Mouse (Mus musculus) urinary bladder, postnatal 36 days (tissue): ENCODE results near the gene Rad51b.

Experiments used
- DNase-seq, 2 experiments: peaks; one replicate each; pipeline ENCODE4 v3.0.0; 2022; ENCODE audit warnings: low spot score in 2 of 2, mixed read lengths in 1 of 2

The Rad51b gene

DNA sequence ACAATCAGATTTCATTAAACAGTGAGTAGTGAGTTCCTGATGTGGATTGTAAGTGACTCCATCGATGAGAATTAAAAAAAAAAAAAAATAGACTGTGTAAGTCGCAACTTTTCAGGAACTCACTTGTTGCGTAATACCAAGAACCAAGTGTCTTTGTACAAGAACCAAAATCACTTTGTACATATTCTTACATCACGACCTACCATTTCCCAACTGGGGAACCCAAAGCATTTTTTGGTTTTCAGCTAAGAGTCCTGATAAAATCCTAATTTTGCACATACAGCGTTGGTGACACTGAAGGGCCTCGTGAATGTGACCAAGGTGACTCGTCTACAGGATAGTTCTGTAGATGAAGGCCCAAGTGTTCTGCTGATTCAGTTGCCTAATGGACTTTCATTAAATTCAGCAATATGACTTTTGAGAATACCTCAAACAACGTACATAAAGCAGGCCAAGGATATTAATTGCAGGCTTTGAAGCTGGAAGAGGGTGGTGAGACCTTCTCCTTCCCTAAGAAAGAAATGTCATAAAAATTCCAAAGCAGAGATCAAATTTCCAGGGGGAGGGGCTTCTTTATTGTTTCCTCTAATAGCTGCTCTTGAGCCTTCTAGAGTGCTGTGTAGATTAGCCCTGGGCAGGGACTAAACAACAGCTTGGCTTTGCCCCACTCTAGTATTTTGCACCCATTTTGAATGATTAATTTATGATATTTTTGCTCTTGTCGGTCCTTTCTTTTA, 316.9 kb downstream of the Rad51b start:
- no peak for DNase-seq

DNA sequence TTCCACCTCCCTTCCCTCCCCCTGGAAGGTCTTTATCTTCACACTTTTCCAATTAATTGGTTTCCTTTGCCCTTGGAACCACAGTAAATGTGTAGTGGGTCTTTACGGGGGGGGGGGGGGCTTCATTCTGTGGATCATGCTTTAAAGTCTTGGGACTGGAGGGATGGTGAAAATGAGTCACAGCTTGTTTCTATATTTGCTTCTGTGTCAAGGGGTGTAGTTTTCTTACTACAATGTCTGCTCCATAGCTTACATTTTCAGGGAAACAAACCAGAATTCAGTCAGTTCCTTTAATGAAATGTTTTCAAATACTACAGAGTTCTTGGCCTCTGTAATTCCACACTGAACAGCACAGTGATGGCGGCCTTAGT, 317.5 kb downstream of the Rad51b start:
- DNase-seq = no peak

DNA sequence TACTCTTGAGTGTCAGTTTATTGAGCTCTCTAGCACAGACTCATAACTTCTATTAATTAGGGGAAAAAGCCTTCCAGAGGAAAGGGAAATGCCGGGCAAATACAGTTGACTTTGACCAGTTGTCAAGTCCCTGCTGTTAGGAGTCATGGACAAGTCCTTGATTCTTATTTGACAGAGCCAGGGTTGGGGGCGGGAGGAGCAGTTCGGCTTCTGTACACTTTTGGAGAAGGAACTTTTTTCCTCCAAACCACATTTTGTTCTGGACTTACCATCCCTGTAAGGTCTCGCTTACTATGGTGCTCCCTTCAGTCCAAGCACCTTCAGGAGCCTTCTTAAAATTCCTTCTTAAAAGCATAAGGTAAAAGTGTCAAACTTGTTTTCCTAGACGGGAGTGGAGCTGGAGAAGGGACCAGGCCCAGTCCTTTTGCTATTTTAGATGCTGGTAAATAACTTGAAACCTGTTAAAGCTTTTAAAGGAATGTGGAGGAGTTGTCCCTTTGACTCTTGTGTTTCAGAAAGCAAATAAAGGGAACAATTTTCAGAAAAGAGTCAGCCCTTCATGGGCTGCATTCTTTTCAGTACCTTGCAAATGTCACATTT, 318.7 kb downstream of the Rad51b start:
- DNase-seq = no peak

DNA sequence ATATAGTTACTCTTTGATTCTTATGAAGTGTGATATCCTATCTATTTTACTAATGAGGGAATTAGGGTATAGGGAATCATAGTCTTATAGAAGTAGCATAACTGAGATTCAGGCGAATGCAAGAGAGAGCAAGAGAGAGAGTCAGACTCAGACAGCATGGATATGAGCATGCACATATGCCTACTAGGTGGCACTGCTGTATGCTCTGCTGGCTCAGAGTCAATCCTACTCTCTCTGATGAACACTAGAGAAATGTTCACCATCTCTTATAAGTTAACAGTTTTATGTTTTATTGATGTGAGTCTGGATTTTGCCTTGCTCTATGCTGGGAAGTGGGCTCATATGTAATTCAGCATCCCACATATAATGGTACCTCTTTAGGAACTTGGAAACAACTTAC, 321.9 kb downstream of the Rad51b start:
- DNase-seq = no peak

DNA sequence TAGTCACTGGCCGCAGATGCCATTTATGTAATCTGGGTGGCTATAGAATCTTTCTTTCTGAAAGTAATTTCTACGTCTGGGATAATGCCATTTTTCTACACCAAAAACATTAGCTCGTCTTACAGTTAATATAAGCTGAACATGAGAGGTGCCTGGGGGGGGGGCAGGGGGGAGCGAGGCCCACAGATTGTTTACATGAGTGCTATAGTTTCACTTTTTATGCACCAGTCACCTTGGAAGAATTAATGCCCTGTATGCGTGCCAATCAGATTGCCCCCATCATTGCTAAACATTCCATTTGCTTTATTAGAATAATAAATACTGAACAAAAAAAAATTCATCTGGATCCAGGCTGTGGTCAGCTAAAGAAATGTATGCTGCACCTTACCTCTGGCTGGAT, 323.6 kb downstream of the Rad51b start:
- DNase-seq = no peak

DNA sequence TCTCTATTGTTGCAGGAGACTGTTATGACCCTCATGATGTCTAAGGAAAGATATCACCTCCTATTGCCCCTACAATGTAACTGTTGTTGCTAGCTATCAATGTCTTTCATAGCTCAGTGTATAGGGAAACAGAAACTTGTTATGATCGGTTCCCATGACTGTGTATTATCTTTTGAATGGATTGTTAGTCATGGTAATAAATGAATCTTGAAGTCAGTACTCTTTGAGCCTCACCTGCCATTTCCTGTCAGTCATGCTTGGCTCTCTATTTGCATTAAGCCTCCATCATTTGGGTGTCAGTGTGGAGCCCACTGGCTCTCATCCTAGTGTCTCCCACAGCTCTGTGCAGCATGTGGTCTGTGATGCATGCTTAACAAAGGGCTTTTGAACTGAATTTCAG, 326.2 kb downstream of the Rad51b start:
- no peak for DNase-seq

GRCm38 (mm10) chr12:79625699-79626554, 328.8 kb downstream of the Rad51b start:
- DNase-seq = no peak

DNA sequence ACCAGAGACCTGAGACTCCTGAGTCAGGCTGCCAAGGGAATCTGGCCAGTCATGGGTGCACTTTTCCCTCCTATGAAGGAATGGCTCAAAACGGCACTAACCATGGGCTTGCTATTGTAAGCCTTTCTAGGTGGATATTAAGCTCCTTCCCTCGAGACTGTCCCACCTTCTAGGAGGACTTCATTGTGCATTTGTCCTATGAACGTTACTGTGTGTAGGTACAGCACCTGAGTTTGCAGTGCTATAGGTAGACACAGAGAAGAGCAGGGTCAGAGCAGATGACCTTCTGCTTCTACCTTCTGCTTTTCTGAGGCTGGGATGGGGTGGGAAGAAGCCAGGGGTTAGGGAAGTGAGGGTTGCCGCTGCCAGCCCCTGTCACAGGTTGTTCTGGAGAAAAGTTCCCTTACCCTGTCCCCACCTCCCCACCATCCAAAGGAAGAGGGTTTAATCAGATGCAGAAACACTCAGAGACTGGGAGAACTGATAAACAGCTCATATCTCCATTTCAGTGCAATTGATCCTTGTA, 329.5 kb downstream of the Rad51b start:
- DNase-seq = no peak

GRCm38 (mm10) chr12:79627351-79628120, 330.5 kb downstream of the Rad51b start:
- DNase-seq = no peak

- DNase-seq = no peak
These were observed 331.2 kb downstream of the Rad51b start for GRCm38 (mm10) chr12:79628121-79628774.

DNA sequence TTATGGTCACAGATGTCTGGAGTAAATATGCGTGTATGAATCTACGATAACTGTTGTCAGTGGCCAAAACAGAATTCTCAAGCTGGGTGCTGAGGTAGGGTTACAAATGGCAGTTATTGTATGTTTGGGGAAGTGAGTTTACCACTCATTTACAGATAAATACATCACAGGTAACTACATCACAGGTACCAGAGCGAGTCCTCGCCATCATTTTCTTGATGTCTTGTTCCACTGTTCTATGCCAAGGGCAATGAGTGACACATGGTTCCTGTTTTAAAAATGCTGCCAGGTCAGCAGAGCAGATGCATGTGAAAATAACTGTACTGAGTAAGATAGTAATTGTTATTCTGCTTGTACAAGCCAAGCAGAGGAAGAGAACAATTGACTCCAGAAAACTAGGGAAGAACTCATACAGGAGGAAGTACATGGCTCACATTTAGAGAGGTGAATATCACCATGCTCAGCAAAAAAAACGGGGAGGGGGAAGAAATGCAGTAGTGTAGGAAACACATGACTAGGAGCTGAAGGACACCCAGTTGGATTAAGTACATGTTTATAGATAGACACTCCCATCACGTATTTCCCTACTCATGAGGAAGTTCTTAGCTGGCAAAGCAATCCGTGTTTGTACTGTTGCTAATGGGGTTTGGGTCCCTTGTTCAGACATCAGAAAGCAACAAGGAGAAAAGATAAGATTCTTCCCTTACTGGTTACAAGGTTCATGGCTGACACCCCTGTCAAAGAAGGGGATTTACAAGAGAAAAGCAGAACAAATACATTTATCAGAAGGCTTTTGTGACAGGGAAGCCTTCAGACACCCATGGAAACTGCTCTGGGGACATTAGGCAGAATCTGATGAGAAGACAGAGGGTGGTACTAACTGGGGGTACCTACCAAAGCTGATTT, 333.1 kb downstream of the Rad51b start:
- no peak for DNase-seq

- no peak for DNase-seq
These were observed 336.5 kb downstream of the Rad51b start for GRCm38 (mm10) chr12:79633458-79634106.

- DNase-seq = peak in 1 of 2 experiments; percentile 56
These were observed 344.6 kb downstream of the Rad51b start for GRCm38 (mm10) chr12:79641570-79642285.

GRCm38 (mm10) chr12:79642715-79643114, 345.6 kb downstream of the Rad51b start:
- DNase-seq = no peak

DNA sequence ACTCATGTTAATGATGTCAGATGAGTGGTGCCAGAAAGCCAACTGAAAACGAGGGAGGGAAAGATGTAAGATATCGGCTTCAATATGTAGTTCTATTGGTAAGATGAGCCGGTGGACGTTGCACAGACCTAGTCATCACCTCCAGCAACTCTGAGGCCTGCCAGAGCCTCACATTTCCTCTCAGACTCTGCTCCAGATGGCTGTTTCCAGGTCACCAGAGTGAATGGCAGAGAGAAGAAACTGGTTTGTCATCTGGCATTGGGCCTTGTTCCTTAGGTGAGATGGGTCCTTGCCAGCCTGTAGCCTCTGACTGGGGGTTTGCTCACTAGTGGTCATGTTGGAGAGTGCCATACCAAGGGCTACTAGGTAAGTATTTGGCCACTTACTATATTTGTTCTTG, 348.6 kb downstream of the Rad51b start:
- no peak for DNase-seq

DNA sequence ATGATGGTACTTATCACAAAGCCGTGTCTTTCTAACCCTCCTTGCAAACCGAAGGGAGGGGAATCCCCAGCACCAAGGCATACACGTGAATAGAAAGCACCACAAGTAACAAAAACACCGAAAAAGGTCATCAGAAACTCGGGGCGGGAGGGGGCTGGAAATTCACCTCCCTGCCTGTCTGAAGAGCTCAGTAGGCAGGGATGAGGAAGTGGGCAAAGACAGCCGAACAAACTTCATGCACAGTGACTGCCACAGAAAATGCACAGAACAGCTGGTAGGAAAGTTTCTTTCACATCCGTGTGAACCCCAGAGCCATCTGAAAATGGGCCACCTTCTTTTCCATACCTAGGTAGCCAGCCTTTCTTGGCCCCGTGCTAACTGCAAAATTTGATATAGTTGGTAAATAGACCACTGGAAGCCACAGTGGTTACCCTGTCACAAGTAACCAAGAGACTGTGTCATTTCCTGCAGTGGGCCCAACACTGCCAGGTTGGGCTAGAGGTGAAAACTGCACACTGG, 349.6 kb downstream of the Rad51b start:
- DNase-seq = no peak

- no peak for DNase-seq
These were observed 350.3 kb downstream of the Rad51b start for GRCm38 (mm10) chr12:79647382-79647781.

DNA sequence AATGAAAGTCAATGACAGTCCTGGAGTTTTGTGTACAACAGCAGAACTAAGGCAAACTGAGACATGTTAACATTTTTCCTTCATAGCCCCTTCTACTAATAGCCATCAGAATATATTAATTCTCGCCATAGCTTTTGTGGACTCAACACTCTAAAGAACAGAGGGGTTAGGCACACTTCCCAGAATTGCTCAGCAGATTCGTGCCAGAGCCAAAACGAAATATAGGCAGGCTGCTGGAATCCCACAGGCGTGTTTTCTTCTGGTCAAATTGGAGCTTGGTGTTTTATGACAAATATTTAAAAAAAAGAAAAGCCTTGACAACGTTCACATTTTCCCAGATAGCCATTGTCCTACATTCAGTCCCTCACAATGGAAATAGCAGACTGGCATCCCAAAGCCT, 350.9 kb downstream of the Rad51b start:
- no peak for DNase-seq
